Mouse (Mus musculus): Measurements from ENCODE around the gene Gckr. TPM values are rescaled to one million over a fixed set of nuclear protein-coding genes. Genes with fewer than 3 reads are reported as not detected.
A peak's percentile ranks its signal among the peaks of the same experiment; 100 is the strongest.

Gckr gene
- not detected for total RNA-seq (2022)

- no peak for DNase-seq (ENCODE audit: low spot score in 2 of 2)
Observed at GRCm38 (mm10) chr5:31297047-31297757, at the start of gene Gckr. TSS of gene Gckr (plus strand) at chr5:31297443.

DNA sequence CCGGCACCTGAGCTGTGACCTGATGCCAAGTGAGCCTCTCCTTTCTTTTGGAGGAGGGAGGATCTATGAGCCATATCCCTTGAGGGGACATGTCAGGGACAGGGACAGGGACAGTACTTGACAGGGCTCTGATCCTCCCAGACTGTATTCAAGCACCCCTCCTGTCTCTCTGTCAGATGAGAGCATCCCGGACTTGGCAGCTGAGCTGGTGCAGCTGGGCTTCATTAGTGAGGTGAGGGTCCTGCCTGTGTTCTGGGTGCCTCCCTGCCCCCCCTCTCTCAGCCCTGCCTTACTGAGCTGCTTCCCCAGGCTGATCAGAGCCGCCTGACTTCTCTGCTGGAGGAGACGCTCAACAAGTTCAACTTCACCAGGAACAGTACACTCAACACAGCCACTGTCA lies 46.5 kb upstream of the Gckr start:
- no peak for DNase-seq (ENCODE audit: low spot score in 2 of 2)

- DNase-seq (ENCODE audit: low spot score in 2 of 2): no peak
Observed at GRCm38 (mm10) chr5:31251541-31252101, 45.6 kb upstream of the Gckr start, which contains the start of gene Krtcap3. TSS of gene Krtcap3 (plus strand) at chr5:31251691.

DNA sequence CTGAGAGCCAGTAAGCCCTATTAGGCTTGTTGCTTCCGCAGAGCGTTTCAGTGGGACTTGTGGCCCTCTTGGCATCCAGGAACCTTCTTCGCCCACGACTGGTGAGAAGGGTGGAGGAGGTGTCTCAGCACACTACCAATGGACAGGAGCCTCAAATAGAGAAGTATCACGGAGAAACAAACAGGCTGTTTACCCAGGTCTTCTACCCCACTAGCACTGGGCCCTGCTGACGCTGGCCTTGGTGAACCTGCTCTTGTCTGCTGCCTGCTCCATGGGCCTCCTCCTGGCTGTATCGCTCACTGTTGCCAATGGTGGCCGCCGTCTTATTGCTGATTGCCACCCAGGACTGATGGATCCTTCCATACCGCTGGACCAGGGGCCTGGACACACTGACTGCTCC lies 45.1 kb upstream of the Gckr start:
- DNase-seq (ENCODE audit: low spot score in 2 of 2): no peak

DNA sequence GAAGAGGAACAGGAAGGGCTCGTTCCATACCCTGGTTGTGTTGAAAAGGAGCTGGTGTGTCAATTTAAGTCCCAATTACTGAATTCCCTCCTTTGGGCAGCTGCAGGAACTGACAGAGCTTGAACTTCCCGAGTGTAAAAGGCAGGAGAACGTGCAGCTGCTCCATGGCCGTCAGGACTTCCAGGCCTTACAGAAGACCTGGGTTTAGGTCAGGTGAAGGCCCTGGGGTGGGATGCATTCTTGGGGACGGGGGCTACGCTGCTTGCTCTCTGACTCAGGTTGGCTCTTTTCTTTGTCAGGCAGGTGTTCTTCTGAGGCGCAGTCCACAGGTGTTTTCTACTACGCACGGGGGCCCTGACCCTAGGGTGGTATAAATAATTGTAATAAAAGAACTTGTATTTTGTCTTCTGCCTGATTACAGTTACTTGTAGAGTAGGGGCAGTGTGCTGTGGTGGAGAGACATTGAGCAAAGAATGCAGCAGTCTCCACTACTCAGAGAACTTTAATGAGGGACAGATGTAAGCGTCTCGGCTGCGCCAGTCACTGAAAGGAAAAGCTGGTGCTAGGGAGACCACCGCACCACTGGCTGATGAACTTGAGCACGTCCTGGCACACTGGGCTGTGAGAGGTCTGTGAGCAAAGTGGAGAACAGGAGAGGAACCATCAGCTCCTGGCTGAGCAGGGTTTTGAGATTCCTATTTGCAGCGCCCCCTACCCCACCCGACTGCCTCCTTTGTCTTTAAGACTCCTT lies 44.3 kb upstream of the Gckr start:
- no peak for DNase-seq (ENCODE audit: low spot score in 2 of 2)

DNA sequence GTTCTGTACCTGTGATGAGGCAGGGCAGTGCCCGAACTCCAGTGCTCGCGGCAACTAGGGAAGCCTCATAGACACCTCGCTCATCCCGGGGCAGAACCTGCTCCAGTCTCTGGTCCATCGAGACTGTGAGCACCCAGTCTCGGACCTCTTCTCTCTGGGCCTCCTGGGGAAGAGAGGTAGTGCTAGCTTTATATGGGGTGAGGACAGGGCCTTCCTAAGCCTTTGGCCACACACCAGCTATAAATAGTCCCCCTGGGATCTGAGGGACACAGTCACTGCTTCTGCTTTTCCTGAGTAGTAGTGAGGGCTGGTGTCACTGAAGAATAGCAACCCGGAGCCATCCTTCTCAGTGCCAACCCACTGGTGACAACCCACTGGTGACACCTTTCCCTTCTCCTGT lies 43.4 kb upstream of the Gckr start:
- no peak for DNase-seq (ENCODE audit: low spot score in 2 of 2)

DNA sequence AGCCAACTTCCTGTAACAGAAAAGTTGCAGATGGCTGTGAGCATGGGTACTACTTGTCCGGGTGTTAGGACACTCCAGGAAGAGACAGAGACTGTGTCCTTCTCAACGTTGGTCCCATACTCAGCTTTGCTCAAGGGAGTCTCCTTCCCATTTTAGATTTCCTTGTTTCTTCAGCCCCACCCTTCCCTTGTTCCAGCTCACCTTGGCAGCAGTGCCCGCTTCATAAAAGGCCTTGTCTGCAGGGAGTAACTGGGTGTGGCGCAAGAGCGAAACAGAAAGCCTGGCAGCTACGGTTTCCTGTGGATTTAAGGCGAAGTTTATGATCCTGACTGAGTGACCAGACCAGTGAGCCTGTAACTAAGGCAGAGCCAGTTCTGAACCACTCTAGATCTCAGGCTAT lies 42.8 kb upstream of the Gckr start:
- DNase-seq (ENCODE audit: low spot score in 2 of 2): no peak

GRCm38 (mm10) chr5:31254901-31255300 lies 42.3 kb upstream of the Gckr start:
- DNase-seq (ENCODE audit: low spot score in 2 of 2): no peak

DNA sequence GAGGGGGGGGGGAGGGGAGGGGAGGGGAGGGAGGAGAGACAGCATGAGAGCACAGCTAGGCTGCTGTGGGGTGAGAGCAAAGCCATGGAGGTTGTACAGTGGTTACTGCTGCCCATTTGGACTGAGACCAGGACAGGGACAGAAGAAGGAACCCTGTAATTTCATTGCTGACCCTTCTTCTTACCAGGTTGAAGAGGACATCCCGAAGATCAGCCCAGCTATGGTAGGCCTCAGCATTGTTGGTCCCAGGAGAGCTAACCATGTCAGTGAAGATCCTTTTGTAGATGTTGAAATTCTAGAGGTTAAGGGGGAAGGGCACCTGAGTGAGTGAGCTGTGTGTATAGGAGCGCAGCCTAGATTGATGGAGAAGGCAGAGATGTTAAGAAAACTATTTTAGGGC lies 41.9 kb upstream of the Gckr start:
- DNase-seq (ENCODE audit: low spot score in 2 of 2): no peak

- DNase-seq (ENCODE audit: low spot score in 2 of 2): no peak
Observed at GRCm38 (mm10) chr5:31255971-31256370, 41.3 kb upstream of the Gckr start.

- DNase-seq (ENCODE audit: low spot score in 2 of 2): no peak
Observed at GRCm38 (mm10) chr5:31257616-31258015, 39.6 kb upstream of the Gckr start.

DNA sequence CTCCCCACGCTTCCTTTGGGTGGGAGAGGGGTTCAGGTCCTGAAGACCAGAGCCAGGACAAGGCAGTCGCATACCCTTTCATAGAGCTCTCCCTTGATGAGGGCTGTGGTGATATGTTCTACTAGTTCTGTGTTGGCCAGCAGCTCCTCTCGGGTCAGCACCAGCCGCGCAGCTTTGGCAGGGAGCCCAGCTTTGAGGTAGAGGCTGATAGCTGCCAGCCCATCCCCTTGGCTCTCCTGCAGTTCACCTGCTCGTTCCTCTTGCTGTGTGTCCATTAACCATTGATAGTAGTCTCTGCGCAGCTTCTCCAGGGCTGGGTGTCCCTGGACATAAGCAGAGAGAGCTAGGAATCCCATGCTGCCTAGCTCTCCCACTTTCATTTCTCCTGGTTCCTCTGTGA lies 31.1 kb upstream of the Gckr start:
- peak in 1 of 2 experiments; percentile 28 for DNase-seq (ENCODE audit: low spot score in 2 of 2)

GRCm38 (mm10) chr5:31267686-31268085 lies 29.6 kb upstream of the Gckr start:
- DNase-seq (ENCODE audit: low spot score in 2 of 2): no peak

DNA sequence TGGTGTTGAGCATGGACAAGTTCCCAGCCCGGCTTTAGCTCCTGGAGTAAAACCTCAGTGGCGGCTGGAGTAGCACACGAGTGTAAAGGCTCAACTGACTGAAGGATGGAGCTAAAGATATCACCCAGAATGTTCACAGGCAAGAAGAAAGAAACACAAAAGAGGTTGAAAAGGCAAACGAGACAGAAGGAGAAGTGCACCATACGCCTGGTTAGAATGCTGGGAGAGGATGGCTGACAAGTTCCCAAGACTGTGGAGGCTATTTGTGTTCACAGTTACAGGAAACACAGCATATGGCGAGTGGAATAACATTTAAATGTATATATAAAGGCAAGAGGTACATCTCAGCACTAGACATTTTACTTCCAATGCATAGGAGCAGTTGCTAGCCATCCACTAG lies 24.2 kb upstream of the Gckr start:
- DNase-seq (ENCODE audit: low spot score in 2 of 2): no peak

DNA sequence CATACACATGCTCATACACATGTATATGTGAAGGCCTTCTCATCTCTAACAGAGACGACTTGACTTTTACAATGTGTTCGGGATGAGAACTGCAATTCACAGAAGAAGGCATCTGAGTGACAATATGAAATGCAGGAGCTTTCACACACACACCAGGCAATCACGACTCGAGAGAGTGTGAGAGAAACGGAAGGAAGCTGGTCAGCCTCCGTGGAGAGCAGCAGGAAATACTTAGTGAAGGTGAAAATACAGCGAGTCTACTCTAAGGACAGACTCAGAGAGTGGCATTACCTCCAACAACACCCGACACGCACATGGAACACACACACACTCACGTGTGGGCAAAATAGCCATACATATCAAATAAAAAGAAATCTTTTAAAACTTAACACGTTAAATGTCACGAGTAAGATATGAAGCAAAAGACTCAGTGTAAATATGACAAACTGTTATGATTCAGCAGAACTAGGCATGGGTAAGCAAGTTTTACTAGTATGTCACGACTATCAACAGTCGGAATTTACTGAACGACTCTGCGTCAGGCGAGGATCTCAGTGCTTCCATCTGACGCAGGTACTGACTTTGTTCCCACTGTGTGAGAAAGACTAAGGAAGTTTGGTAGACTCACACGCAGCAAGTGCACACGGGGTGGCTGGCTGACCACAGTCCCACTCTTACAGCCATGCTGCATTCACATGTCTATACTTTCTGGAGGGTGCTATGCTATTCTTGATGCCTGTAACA lies 17.8 kb upstream of the Gckr start:
- no peak for DNase-seq (ENCODE audit: low spot score in 2 of 2)

GRCm38 (mm10) chr5:31288225-31288624 lies 9.0 kb upstream of the Gckr start:
- DNase-seq (ENCODE audit: low spot score in 2 of 2): no peak

DNA sequence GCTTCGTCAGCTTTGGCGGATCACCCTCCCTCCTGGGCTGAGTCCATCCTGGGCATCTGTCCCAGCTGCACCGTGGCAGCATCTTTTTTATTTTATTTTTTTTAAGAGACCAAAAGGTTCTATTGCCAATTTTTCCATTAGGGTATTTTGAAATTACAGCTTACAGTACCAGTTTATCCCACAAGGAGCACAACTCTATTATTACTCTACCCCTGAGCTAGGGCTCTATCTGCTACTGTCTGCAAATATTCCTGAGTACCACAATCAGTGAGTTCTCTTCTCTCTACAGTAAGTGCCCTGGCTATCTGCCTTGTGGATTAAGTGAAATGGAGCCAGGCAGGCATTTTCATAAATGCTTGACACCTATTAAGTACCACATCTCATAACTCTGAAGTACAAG lies 8.6 kb upstream of the Gckr start:
- no peak for DNase-seq (ENCODE audit: low spot score in 2 of 2)

- DNase-seq (ENCODE audit: low spot score in 2 of 2): no peak
Observed at GRCm38 (mm10) chr5:31289626-31290230, 7.5 kb upstream of the Gckr start.

DNA sequence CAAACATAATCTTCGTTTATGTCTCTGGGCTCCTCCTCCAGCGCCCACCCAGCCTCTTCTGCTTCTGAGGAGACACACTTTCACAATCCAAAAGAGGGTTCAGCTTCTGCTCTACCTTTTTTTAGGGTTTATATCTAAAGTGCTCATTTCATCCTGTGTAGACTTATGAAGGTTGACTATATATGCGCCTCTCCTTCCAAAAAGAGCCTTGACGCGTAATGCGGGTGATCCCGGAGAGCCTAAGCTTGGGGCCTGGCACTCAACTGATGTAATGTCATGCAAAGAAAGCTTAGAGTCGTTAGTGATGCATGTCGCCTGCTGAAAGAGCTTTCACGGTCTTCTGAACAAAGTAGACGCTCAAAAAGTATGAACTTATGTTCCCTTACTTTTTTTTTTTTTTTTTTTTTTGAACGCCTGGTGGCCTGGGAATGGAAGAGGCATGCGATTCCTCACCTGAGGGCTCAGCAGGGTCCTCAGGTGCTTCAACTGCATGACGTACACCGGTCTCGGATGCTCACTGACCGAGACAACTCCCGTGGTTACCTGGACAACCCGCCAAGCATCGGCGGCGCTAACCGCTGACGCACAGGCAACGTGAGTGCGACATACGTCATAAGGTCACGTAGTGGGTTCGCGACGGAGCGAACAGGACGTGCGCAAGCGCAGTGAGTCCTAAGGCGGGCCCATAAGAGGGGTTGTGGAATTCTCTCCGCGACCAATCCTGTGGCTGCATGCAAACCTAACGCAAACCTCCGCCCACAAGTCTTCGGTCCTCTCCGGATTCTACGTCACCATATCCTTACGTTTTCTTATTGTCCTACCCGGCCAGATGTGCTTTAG lies 6.5 kb upstream of the Gckr start, which contains the start of gene Ift172:
TSS of gene Ift172 (minus strand) at position 596 of the 840 bp plus-strand sequence.
- DNase-seq (ENCODE audit: low spot score in 2 of 2): peak; percentile 90 to 94

DNA sequence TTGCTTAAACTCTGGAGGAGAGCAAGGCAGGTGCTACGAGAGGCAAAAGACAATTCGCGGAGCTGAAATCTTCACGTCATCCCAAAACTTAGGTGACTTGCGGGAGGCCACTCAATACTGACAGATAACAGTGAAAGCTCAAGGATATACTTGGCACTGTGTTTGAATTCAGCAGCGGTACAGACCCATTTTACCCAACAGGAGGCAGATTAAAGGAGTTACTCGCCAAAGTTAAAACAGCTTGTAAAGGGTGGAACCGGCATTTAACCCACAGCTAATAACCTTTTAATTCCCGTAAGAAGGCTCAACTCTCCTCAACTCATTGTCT lies 5.9 kb upstream of the Gckr start:
- no peak for DNase-seq (ENCODE audit: low spot score in 2 of 2)

Measured in gastrocnemius, adult 8-10 months (tissue).